Mouse (Mus musculus): ENCODE measurements around the gene Slc25a36. TPM values are rescaled to one million over a fixed set of nuclear protein-coding genes. Genes with fewer than 3 reads are reported as not detected.

Gene Slc25a36
- polyA plus RNA-seq, 1 experiment from 2014 or later, result 99.9 TPM

Other genes starting within 250 kb of the Slc25a36 start
- gene Pxylp1, start 218.5 kb downstream of the Slc25a36 start, polyA plus RNA-seq (2014; fragmentation: Nextera tagmentation; extraction: Ambion mirVana), result 22.7 and 26.7 TPM in 2 replicates
- gene Spsb4, start 92.3 kb downstream of the Slc25a36 start, polyA plus RNA-seq (2014; fragmentation: Nextera tagmentation; extraction: Ambion mirVana), result 39.7 TPM in 2 replicates

All from embryonic facial prominence, embryonic 11.5 days (tissue).